Mouse (Mus musculus) left cerebral cortex, postnatal 36 days (tissue): Measurements from ENCODE around the gene Pla2g2d. TPM values are rescaled to one million over a fixed set of nuclear protein-coding genes. Genes with fewer than 3 reads are reported as not detected.

Experiments
- DNase-seq, 2 experiments: peaks; one replicate each; pipeline ENCODE4 v3.0.0; 2021 to 2022; ENCODE audit warnings: low spot score in 2 of 2, mixed read lengths in 1 of 2
- intact Hi-C: fragments of 180-260 bp; cut with DNase I; formaldehyde crosslinking; loops from one replicate; pipeline ENCODE4 v1.15.1; 2025
- total RNA-seq, 2 experiments: library from RNA; stranded (reverse); gene quantifications; 2 replicates each; pipeline ENCODE4 v1.2.3; 2021

Pla2g2d gene
- total RNA-seq, 2 experiments from 2014 or later, result 0.52 to 0.68 TPM

DNA sequence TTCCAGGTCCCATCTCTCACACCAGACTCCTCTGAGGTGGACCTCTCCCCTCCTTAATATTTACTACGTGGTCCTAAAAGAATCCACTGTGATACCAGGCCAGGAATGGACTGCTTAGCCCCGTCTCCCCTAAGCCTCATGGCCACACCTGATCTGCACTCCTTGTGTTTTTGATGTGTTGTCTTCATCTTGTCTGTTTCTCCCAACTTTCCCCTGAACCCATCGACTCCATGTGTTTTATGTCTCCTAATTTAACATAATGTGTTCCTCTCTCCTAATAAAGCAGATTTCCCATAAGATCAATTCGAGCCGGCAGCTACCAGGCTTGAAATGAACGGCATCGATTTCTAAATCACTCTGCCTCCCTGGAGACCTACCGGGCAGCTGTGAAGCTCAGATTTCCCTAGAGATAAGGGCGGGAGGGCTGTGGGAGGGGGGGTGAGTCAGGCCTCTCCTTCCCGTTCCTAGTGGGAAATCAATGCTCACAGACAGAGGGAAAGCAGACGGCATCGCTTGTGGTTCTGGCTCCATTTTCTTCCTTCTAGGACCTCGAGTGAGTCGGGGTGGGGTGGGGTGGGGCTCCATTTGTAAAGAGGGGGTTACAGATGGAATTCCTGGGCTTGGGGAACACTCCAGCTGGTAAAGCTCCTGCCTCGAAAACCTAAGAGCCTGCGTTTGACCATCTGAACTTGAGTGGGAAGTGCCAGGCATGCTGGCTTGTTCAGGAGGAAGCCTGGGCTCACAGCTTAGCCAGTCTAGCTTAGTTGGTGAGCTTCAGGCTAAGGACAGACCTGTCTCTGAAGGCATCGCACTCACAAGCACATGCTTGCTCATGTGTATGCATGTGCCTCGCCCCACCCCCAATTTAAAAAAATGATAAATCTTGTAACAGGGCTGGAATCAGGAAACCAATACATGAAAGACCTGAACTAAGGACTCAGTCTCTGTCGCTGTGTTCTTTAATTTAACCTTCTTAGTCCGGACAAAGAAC, 2.2 kb downstream of the Pla2g2d start:
- DNase-seq, result no peak
- intact Hi-C loops, result no loop called here

DNA sequence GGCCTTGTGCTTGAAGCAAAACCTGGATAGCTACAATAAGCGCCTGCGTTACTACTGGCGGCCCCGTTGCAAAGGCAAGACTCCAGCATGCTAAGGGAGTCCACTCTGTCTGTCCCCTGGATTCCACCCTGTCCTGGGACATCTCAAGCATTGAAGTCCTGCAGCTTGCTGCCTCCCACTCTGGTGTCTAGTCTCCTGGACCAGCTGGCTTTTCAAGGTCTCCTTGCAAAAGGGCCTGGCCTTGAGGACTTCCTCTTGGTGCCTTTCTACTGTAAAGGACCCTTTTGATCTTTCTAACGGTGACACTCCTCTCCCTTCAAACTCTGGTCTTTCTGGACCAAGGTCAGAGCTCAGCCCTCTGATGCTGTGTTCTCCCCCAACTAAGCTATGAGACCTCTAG, 4.8 kb downstream of the Pla2g2d start:
- intact Hi-C loops, result no loop called here
- no peak for DNase-seq

DNA sequence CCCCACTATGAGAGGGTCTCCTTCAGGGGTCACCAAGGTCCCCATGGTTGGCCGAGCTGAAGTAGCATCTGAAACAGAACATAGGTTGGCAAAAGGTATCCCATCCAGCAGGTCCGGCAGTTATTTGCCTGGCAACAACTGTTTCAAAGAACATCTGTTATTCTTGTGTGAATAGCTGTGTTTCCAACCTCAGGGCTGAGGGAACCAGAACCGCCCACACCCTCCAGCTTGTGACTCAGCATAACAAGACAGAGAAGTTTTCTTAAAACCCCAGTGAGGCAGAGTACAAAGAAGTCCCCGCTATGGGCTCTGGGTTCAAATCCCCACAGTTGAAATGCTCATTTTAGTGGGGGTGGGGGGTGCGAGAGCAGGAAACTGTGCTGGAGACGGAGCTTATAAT, 6.6 kb downstream of the Pla2g2d start:
- peak in 1 of 2 experiments; percentile 58 for DNase-seq
- intact Hi-C loops, result no loop called here

DNA sequence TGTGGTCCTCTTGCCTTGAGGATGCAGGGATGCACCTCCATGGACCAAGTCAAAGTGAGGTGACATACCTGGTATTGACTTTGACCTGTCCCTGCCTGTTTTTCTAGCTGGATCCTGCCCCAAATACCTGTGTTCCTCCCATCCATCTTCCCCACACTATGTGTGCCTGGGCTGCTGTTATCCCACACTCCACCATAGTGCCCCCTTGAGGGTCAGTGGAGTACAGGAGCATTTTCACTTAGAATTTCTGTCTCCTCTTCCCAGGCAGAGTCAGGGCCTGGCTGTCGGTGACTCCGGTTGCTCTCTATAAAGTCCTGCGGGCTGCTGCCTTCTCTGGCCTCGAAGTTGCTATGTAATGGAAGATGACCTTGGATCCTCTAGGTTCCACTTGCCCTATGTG, 10.2 kb downstream of the Pla2g2d start:
- intact Hi-C loops, result no loop called here
- DNase-seq, result no peak

DNA sequence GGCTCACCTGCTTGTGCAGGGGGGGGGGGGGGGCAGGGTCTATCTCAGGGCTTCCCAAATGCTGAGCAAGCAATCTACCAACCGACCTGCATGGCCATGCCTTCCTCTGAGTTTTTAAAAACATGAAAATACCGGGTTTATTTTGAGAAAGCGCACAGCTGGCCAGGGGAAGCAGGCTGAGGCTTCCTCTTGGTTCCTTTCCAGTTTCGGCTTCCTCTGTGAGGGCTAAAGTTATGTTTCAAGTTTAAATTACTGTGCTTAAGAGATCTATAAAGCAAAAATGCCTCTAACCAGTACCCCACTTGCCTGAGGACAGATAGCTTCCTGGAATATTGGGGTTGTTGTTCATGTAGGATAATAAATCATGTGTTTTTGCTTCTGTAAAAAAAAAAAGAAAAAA, 10.6 kb downstream of the Pla2g2d start:
- DNase-seq, result no peak
- intact Hi-C loops, result no loop called here

DNA sequence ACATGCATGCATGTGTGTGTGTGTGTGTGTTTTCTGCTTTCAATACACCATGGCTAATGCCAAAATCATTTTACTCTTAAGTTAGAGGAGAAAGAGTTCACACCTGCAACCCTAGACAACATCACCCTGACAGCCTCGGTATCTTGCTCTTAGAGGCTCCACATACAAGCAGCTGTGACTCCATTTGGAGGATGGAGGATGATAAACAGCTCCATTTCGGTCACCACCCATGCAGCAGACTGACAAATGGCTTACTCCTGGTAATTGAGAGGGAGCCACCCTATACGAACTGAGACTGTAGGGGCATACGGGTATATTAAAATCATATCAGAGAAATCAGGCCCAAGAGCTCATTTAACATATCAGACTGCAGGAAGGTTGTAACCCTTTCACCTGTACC, 12.8 kb downstream of the Pla2g2d start:
- intact Hi-C loops, result no loop called here
- no peak for DNase-seq

DNA sequence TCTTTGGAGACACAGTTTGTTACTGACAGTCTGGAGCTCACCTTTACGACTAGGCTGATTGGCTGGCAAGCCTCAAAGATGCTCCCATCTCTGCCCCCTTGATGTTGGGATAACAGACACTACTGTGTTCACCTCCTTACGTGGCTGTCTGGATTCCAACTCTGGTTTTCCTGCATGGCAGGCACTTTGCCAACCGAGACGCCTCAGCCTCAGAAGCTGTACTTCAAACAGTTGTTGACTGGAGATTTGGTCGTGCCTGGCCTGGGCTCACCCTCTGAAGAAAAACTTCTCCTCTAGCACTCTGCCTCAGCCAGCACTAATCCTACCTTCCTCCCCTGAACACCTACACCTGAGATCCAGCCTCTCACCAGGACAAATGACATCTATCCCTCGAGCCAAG, 15.9 kb downstream of the Pla2g2d start:
- DNase-seq, result no peak
- intact Hi-C loops, result loop anchor here (2.0 to 5.0 kb wide), 2 partner anchors 41 to 344 kb away; no protein-coding TSS in a partner anchor

DNA sequence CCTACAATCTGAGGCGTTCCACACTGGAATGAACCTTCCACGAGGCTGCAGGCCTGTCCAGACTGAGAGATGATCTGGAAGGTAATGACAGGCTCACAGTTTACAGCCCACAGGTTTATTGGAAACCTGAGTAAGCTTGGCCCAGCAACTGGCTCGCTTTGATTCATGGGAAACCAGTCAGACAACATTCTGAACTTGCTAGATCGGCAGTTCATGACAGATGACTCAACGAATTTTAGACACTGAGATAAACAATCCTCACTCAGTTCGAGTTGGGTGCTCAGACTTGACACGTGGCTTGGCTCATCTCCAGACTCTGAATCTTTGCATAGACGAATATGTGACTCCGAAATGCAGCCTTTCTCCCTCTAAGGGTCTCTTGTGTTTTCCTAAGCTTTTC, 17.1 kb downstream of the Pla2g2d start:
- DNase-seq, result no peak
- intact Hi-C loops, result loop anchor here (5.0 kb wide), 1 partner anchor 345 kb away; no protein-coding TSS in a partner anchor

DNA sequence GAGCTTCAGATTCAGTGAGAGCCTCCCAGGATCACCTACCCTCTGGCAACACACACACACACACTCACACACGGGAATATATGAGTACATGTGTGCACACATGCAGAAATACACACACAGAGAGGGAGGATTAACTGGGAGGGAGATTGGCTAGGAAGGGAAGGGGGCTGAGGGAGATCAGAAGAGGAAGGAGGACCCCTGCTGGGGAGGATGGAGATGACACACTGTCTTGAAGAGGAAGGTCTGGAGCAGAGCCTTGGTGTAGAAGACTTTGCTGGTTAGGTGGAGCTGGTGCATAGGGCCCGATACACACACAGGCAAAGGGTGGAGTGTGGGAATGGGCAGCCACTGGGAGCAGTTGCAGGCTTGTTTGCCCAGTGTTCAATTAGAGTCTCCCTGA, 17.7 kb downstream of the Pla2g2d start:
- DNase-seq, result peak; percentile 65 to 67
- intact Hi-C loops, result loop anchor here (5.0 kb wide), 1 partner anchor 346 kb away; no protein-coding TSS in a partner anchor

DNA sequence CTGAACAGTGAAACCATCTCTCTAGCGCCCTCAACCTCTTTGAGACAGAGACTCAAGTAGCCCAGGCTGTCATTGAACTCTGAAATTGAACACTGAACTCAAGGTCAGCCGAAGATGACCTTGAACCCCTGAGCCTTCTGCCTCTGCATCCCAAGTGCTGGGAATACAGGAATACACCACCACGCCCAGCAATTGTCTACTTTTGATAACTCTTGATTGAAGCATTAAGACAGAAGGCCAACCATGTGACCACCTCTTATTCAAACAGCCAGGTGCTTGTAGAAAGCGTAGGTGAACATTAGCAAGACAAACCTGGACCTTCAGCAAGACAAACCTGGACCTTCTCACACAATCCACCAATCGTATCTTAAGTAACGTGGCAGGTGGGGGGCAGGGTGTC, 18.8 kb downstream of the Pla2g2d start:
- DNase-seq, result no peak
- intact Hi-C loops, result loop anchor here (5.0 kb wide), 1 partner anchor 347 kb away; no protein-coding TSS in a partner anchor

DNA sequence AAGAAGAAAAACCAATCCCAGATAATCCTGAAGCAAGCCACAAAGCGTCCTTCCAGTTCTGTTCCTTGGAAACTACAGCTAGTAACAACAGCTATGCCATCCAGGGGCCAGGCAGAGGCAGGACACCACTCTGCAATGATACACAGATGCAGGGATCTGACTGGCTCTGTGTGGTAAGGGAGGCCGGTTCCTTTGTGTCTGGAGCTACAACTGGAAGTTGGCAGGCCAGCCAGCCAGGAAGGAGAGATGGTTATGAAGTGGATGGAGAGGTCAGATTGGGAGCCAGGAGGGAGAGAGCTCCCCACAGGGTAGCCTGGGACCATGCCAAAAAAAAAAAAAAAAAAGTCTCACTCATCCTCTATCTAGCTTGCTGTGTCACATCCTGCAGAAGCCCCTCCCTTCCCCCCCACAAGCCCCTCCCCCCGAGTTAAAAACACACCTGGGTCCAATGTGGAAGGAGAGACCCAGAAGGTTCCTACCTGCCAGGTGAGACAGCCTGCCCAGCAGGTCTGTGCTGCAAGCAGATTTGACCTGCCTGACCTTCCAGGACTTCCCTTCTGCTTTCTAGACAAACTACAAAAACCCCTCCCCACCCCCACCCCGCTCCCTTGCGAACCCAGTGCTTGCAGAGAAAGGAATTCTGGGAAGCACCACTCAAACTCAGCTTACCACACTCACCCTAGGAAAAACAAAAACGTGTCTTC, 21.1 kb downstream of the Pla2g2d start:
- no peak for DNase-seq
- intact Hi-C loops, result no loop called here

DNA sequence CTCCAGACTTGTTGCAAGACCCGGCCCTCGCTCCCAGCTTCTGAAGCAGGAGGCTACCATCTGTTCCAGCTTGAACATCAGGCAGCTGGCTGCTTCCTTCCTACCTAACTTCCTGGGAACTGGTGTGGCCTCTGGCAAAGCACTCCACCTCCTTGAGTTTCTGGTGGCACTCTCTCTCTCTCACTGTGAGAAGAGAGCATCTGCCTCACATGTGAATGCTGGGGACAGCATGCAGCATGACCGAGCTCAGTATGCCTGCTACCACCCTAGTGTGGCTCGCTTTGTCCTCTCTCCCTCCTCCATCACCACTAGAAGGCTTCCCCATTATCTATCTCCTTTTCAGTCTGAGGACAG, 21.7 kb downstream of the Pla2g2d start:
- intact Hi-C loops, result no loop called here
- DNase-seq, result peak; percentile 51 to 61

DNA sequence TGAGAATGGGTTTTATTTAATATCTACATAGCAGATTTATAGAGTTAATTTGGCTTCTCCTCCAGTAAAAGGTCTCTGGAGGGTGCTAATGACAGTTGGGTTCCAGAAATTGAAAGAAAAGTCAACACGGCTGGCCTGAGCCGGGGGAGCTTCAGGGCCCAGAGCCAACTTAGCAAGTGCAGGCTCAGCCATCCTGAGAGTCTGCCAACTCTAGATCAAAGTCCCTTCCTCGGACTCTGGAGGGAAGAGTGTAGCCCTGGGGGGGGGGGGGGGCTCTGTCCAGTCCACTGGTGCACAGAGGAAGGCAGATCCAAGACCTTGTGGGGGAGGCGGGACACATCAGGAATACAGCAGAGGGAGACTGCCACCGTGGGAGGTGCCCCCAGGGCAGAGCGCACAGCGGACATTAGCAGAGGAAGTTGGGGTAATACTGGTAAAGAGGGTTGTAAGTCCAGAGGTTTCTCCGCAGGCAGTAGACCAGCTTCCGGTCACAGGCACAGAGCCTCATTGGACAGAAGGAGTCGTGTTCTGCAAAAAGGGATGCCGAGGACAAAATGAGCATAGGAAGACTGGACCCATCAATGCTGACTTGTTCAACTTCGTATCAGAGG, 24.7 kb downstream of the Pla2g2d start:
- intact Hi-C loops, result loop anchor here (5.0 kb wide), 1 partner anchor 52 kb away; no protein-coding TSS in a partner anchor
- no peak for DNase-seq

DNA sequence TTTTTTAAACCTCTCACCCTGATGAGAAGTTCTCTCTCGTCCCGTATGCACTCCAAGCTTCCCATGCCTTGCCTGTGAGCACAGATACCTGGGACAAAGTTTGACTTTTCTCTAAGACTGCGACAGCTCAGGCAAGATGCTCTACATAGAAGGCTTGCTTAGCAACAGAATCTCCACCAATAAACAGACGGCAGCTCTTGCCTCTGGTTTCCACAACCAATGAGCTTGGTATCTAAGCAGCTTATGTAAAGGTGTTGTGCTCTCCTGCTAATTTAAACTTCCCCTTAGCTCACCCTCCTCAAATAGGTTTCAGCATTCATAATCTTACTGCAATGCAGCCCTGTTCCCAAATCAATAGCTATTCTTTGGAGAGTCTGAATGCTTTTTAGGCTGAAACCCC, 26.1 kb downstream of the Pla2g2d start:
- DNase-seq, result peak in 1 of 2 experiments; percentile 48
- intact Hi-C loops, result loop anchor here (5.0 kb wide), 1 partner anchor 51 kb away; no protein-coding TSS in a partner anchor

DNA sequence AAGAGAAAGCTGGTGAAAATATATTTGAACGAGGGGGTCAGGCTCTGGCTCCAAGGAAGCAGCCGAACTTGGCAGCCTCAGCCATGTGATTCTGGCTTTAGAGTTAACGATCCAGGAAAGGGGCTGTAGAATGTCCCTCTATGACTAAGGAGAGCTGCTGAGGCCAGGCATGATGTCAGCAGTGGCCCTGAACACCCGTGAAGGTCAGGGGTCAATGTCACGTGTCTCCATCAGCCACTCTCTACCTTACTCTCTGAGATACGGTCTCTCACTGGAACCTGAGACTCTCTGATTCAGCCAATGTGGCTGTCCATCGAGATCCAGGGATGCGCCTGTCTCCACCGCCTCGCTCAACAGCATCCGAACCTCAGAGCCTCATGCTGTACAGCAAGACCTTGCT, 27.4 kb downstream of the Pla2g2d start:
- intact Hi-C loops, result loop anchor here (5.0 kb wide), 1 partner anchor 49 kb away; no protein-coding TSS in a partner anchor
- no peak for DNase-seq

DNA sequence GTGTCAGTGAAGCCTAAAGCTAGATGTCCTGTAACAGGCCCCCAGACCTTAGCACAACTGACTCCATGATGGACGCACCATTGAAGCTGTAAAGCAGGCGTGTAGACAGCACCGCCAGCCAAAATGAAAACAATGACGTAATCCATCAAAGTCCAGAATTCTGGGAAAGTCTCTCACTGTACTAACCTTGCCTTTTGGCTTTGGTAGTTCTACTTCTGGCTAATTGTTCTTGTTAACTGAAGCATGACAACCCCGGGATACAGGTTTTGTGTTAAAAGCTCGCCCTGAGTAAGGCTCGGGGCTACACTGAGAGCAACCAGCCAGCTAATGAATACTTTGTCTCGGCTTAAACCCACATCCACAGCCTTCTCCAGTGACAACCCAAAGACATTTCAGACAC, 29.7 kb downstream of the Pla2g2d start:
- DNase-seq, result no peak
- intact Hi-C loops, result no loop called here

DNA sequence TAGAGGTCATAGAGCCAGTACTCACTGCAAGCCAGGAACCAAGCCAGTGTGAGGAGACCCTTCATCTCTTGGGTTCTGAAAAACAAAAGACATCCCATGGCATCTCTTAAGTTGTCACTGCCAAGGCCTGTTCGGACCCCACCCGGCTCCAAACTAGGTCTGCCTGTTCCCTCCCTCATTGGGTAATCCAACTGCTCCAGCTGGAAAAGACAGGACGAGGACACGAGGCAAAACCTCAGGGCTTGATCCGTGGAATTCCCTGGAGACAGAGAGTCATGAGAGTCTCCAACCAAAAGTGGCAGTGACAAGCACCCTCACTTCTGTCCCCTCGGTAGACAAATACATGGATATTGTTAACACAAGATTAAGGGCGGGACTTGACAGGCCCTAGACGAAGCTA, 30.6 kb downstream of the Pla2g2d start:
- DNase-seq, result no peak
- intact Hi-C loops, result no loop called here

DNA sequence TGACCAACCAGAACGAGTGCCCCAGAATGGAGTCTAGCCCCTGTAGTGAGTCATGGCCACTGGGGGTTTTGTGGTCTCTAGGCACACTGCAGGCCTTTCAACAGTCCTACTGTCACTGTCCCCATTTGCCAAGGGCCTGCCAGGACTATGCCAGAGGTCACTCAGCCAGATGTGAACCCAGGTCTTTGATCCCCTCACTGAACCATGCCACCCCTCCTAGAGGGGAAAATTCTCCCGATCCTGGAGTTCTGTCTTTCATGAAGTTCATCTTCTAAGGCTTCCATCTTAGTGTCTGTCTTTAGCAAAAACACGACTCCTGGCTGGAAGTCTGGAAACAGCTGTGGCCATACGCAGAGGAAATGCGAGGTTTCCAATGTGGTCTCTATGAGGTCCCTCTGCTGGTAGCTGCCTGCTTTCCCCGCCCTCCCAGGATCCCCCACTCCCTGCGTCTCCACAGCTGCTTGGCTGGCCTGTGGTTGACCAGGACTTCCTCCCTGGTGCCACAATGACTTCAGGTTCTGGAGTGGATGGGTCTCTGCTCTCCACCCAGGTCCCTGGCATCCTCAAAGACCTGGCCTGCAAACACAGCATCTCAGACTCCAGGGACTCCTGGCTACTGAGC, 31.5 kb downstream of the Pla2g2d start:
- no peak for DNase-seq
- intact Hi-C loops, result no loop called here

DNA sequence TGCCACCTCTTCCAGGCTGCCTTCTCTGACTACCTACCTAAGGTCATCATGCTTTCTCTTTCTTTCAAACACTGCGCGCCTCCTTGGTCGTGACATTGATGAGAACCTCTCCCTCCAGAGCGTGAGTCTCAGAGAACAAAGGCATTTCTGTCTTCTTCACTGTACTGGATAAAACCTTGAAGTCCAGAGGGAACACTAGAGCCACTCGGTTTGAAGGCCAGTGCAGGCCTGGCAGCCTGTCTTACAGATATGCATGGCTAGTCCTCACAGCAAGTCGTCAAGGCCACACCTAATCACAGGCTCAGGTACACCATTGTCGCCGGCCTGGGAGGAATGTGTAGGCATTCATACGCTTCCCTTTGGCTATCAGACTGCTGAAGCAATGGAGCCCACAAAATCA, 40.6 kb downstream of the Pla2g2d start:
- no peak for DNase-seq
- intact Hi-C loops, result no loop called here

DNA sequence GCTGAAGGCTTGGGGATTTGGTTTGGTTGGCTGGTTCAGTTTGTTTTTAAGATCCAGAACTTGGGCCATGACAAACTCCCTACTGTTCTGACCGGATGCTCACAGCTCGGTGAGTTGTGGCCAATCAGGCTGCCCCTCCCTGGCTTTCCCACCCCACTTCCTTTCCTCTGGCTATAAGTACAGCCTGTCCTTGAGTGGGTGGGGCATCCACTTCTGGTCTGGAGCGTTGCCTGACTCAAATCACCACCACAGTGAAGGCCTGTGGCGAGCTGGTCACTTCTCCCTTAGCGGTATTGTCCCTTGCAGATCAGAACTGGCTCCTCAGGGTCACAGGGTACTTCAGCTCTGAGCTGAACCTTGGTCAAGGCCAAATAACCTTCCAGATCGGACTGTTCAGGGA, 42.2 kb downstream of the Pla2g2d start:
- no peak for DNase-seq
- intact Hi-C loops, result no loop called here
